Mouse (Mus musculus): ENCODE results near the gene Arid1b.

Gene Arid1b

DNA sequence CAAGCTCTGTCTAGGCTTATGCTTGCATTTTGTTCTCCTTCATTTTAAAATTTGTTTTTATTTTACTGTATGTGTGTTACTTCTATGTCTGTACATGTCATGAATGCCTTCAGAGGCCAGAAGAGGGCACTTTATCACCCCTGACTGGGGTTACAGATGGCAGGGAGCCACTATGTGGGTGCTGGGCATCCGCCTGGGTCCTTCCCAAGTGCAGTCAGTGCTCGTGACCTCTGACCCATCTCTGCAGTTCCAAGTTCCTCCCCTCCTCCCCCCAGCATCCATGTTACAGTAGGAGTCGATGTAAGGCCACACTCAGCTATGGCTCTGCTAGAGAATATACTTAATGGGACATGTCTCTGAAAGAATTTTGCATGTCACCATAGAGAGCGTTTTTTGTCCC, 35.0 kb downstream of the Arid1b start:
- peaks cover 25% of the 10 kb centered on the region for H3K4me1 ChIP-seq (replicated peaks; ENCODE audit: low read depth, low read length)
- TF ChIP-seq NANOG (IDR thresholded peaks at IDR 0.05; ENCODE audit: borderline replicate concordance, low read length) (no peak), POU5F1 (IDR thresholded peaks at IDR 0.05; ENCODE audit: borderline replicate concordance, low read length) (no peak), CTCF (conservative IDR thresholded peaks at IDR 0.05; ENCODE audit: low read length) (no peak; the same call in 1 of the 2 replicates)
- no peaks in the 10 kb centered on the region for H3K9me3 ChIP-seq (ENCODE audit: low read length)
- no peaks in the 10 kb centered on the region for H3K36me3 ChIP-seq (ENCODE audit: insufficient read depth, low read length)
- H3K4me3 ChIP-seq (replicated peaks; ENCODE audit: low read length): no peak overlapping the region
- no peaks in the 10 kb centered on the region for H3K27me3 ChIP-seq (ENCODE audit: insufficient read depth, low read length)

DNA sequence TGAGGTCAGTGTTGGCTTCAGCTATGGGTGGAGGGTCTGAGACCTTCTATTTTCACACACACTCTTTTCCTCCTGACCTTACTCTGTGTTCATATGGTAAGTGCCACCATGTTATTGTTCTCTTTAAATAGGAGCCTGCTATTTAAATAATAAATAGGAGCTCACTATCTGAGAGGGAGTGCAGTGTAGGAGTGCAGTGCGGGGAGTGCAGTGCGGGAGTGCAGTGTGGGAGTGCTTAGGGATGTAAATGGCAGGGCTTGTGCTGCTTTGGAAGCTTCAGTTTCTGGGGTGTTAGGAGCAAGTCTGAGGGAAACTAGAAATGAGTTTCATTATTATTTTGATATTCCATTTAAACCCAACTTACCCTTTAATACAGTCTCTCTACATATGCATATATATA, 36.2 kb downstream of the Arid1b start:
- no peak for TF ChIP-seq CTCF (conservative IDR thresholded peaks at IDR 0.05; ENCODE audit: low read length)
- TF ChIP-seq NANOG (IDR thresholded peaks at IDR 0.05; ENCODE audit: borderline replicate concordance, low read length): no peak
- no peak for TF ChIP-seq POU5F1 (IDR thresholded peaks at IDR 0.05; ENCODE audit: borderline replicate concordance, low read length)
- H3K4me1 ChIP-seq (replicated peaks; ENCODE audit: low read depth, low read length): peaks cover 22% of the 10 kb centered on the region

DNA sequence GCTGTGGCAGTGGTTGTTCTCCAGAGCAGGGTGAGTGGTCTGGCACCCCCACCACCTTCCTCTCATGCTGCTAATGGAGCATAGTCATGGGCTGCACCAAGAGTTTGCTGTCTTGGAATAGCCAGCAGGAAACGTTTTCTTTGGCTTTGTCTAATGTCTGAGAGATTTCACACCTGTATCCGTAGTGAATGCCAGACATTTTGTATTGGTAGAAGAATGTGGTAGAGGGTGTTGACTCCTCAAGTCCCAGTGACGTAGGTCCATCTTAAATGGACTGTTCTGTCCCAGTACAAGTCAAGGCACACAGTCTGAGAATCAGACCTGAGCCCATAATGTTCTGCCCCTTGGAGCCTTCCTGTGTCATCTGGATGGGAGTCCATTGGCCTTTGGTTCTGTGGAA, 39.2 kb downstream of the Arid1b start:
- H3K4me3 ChIP-seq (replicated peaks; ENCODE audit: low read length): no peak overlapping the region
- TF ChIP-seq NANOG (IDR thresholded peaks at IDR 0.05; ENCODE audit: borderline replicate concordance, low read length): no peak
- no peak for TF ChIP-seq CTCF (conservative IDR thresholded peaks at IDR 0.05; ENCODE audit: low read length)
- no peak for TF ChIP-seq POU5F1 (IDR thresholded peaks at IDR 0.05; ENCODE audit: borderline replicate concordance, low read length)
- H3K27me3 ChIP-seq (ENCODE audit: insufficient read depth, low read length): no peaks in the 10 kb centered on the region
- H3K9me3 ChIP-seq (ENCODE audit: low read length): no peaks in the 10 kb centered on the region
- H3K36me3 ChIP-seq (ENCODE audit: insufficient read depth, low read length): no peaks in the 10 kb centered on the region
- H3K4me1 ChIP-seq (replicated peaks; ENCODE audit: low read depth, low read length): peaks cover 30% of the 10 kb centered on the region

More for the DNA sequence above, 36.2 kb downstream of the Arid1b start:
- H3K27me3 ChIP-seq (ENCODE audit: insufficient read depth, low read length): no peaks in the 10 kb centered on the region
- no peak overlapping the region for H3K4me3 ChIP-seq (replicated peaks; ENCODE audit: low read length)
- no peaks in the 10 kb centered on the region for H3K36me3 ChIP-seq (ENCODE audit: insufficient read depth, low read length)
- no peaks in the 10 kb centered on the region for H3K9me3 ChIP-seq (ENCODE audit: low read length)

DNA sequence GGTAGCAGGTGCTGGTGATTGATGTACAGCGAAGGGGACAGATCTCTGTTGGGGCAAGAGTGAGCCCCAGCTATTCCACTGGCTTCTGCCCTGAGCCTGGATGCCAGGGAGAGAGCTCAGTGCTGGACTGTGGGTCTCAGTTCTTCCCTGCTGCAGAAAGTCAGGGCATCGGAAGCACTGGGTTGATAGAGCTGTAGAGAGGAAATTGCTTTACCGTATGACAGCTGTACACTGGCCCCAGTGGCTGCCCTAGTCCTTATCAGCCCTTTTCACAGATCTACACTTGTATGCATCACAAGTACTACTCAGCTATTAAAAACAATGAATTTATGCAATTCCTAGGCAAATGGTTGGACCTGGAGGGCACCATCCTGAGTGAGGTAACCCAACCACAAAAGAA, 40.1 kb downstream of the Arid1b start:
- no peaks in the 10 kb centered on the region for H3K36me3 ChIP-seq (ENCODE audit: insufficient read depth, low read length)
- H3K9me3 ChIP-seq (ENCODE audit: low read length): no peaks in the 10 kb centered on the region
- no peak overlapping the region for H3K4me3 ChIP-seq (replicated peaks; ENCODE audit: low read length)
- H3K4me1 ChIP-seq (replicated peaks; ENCODE audit: low read depth, low read length): peaks cover 38% of the 10 kb centered on the region
- H3K27me3 ChIP-seq (ENCODE audit: insufficient read depth, low read length): no peaks in the 10 kb centered on the region
- TF ChIP-seq POU5F1 (IDR thresholded peaks at IDR 0.05; ENCODE audit: borderline replicate concordance, low read length) (no peak), CTCF (conservative IDR thresholded peaks at IDR 0.05; ENCODE audit: low read length) (no peak), NANOG (IDR thresholded peaks at IDR 0.05; ENCODE audit: borderline replicate concordance, low read length) (no peak)

DNA sequence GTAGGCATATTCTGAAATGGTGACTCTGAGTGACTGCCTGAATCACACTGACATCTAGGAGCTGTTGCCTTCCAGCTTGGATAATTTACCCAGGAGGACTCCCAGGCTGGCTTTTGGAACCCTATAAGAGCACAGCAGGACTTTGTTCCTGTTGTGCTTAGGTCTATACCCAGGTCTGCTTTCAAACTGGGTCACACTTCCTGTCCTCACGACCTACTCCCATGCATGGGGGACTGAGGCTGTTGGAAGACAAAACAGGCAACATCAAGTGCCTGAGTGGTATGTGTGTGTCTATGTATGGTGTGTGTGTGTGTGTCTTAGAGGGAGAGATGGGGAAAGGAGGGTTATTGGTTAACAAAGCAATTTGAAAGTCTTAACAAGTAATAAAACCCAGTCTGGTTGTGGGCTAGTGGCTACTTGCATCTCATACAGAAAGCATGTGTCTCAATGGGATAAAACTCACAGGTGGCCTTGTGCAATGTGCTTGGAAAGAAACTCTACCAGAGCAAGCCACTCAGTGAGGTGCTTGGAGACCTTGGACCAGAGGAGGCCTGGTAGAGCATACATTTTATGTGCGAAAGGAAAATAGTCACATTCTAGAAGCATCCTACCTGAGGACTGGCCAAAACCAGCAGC, 42.2 kb downstream of the Arid1b start:
- Histone ChIP-seq H3K4me1 (replicated peaks; ENCODE audit: low read depth, low read length) (peaks cover 30% of the 10 kb centered on the region), H3K36me3 (ENCODE audit: insufficient read depth, low read length) (0 out of 2 replicates have a peak, but pooled peaks cover 3% of the 10 kb centered on the region), H3K27me3 (ENCODE audit: insufficient read depth, low read length) (no peaks in the 10 kb centered on the region)

DNA sequence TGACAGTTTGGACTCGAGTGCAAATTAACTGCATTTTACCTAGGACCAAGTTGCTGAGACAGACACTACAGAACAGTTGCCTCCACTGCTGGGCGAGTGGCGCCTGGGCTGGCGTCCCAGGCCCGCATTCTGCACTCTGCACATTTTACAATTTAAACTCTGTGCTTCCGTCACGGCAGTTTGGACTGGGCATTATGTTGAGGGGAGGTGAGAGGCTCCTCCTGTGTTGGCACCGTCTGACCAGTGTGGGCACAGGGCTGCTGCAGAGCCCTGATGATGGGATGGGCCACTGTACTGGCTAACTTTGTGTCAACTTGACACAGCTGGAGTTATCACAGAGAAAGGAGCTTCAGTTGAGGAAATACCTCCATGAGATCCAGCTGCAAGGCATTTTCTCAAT, 43.1 kb downstream of the Arid1b start:
- H3K4me1 ChIP-seq (replicated peaks; ENCODE audit: low read depth, low read length): peaks cover 37% of the 10 kb centered on the region
- no peak overlapping the region for H3K4me3 ChIP-seq (replicated peaks; ENCODE audit: low read length)
- TF ChIP-seq POU5F1 (IDR thresholded peaks at IDR 0.05; ENCODE audit: borderline replicate concordance, low read length) (no peak), NANOG (IDR thresholded peaks at IDR 0.05; ENCODE audit: borderline replicate concordance, low read length) (no peak), CTCF (conservative IDR thresholded peaks at IDR 0.05; ENCODE audit: low read length) (no peak)
- no peaks in the 10 kb centered on the region for H3K9me3 ChIP-seq (ENCODE audit: low read length)
- H3K27me3 ChIP-seq (ENCODE audit: insufficient read depth, low read length): no peaks in the 10 kb centered on the region
- H3K36me3 ChIP-seq (ENCODE audit: insufficient read depth, low read length): 0 out of 2 replicates have a peak, but pooled peaks cover 3% of the 10 kb centered on the region

More for the DNA sequence above, 42.2 kb downstream of the Arid1b start:
- no peaks in the 10 kb centered on the region for H3K9me3 ChIP-seq (ENCODE audit: low read length)
- TF ChIP-seq NANOG (IDR thresholded peaks at IDR 0.05; ENCODE audit: borderline replicate concordance, low read length): no peak
- no peak for TF ChIP-seq POU5F1 (IDR thresholded peaks at IDR 0.05; ENCODE audit: borderline replicate concordance, low read length)
- TF ChIP-seq CTCF (conservative IDR thresholded peaks at IDR 0.05; ENCODE audit: low read length): no peak
- H3K4me3 ChIP-seq (replicated peaks; ENCODE audit: low read length): no peak overlapping the region

DNA sequence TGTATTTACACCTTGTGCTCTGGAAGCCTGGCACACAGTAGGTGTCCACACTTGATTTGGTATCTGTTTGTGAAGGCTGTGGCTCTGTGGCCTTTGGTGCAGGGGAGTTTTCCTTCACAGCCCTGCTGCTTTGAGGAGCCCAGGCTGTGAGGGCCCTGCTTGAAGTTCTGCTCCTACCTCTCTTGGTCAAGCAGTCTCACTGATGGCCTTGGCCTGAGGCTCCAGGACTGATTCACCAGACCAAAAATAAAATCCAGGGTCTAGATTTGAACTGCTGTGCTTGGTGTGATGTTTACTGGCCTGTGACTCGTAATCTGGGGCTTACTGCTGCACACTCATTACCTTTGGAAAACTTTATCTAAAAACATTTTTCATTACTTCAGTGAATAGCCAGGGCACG, 45.7 kb downstream of the Arid1b start:
- TF ChIP-seq CTCF (conservative IDR thresholded peaks at IDR 0.05; ENCODE audit: low read length) (no peak), POU5F1 (IDR thresholded peaks at IDR 0.05; ENCODE audit: borderline replicate concordance, low read length) (no peak), NANOG (IDR thresholded peaks at IDR 0.05; ENCODE audit: borderline replicate concordance, low read length) (no peak)
- Histone ChIP-seq H3K9me3 (ENCODE audit: low read length) (no peaks in the 10 kb centered on the region), H3K36me3 (ENCODE audit: insufficient read depth, low read length) (0 out of 2 replicates have a peak, but pooled peaks cover 3% of the 10 kb centered on the region), H3K27me3 (ENCODE audit: insufficient read depth, low read length) (no peaks in the 10 kb centered on the region), H3K4me1 (replicated peaks; ENCODE audit: low read depth, low read length) (peaks cover 38% of the 10 kb centered on the region), H3K4me3 (replicated peaks; ENCODE audit: low read length) (no peak overlapping the region)

DNA sequence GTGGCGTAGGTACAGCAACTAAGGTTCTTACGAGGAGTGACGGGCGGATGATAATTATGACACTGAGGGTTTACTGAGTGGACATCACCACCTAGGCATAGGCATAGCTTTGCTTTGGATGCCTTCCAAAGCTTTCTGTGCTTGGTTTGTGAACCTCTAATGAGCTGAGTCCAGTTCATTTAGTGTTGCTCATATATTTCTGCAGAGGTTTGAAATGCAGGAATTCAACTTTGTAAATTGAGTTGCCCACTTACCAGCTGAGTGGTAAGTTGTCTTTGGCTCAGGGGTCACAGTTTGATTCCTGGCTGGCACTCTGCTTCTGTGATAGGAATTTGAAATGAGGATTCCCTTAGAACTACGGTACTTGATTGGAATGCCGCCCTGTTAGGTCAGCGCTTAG, 49.7 kb downstream of the Arid1b start:
- TF ChIP-seq POU5F1 (IDR thresholded peaks at IDR 0.05; ENCODE audit: borderline replicate concordance, low read length) (no peak), CTCF (conservative IDR thresholded peaks at IDR 0.05; ENCODE audit: low read length) (no peak), NANOG (IDR thresholded peaks at IDR 0.05; ENCODE audit: borderline replicate concordance, low read length) (no peak)
- no peak overlapping the region for H3K4me3 ChIP-seq (replicated peaks; ENCODE audit: low read length)
- H3K36me3 ChIP-seq (ENCODE audit: insufficient read depth, low read length): 0 out of 2 replicates have a peak, but pooled peaks cover 3% of the 10 kb centered on the region
- H3K4me1 ChIP-seq (replicated peaks; ENCODE audit: low read depth, low read length): peaks cover 35% of the 10 kb centered on the region
- H3K27me3 ChIP-seq (ENCODE audit: insufficient read depth, low read length): no peaks in the 10 kb centered on the region
- no peaks in the 10 kb centered on the region for H3K9me3 ChIP-seq (ENCODE audit: low read length)

DNA sequence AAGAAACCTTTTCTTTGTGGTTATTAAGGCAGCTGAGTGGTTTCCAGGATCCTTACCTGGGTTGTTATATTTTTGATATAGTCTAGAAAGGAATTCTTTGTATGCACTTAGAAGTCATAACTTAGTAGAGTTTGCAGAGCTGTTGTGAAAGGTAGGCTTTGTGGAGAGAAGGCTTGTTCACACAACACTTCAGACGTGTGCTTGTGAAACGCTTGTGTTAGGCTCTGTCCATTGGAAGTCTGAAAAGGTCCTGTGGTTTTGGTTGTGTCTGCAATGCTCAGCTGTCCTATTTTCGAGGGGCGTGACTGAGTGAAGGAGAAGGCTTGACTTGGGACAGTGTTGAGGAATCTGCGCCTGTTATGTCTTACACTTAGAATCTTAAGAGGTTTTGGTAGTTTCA, 51.5 kb downstream of the Arid1b start:
- Histone ChIP-seq H3K36me3 (ENCODE audit: insufficient read depth, low read length) (peaks cover 9% of the 10 kb centered on the region; the same call in 1 of the 2 replicates), H3K4me3 (replicated peaks; ENCODE audit: low read length) (no peak overlapping the region), H3K9me3 (ENCODE audit: low read length) (no peaks in the 10 kb centered on the region), H3K27me3 (ENCODE audit: insufficient read depth, low read length) (no peaks in the 10 kb centered on the region), H3K4me1 (replicated peaks; ENCODE audit: low read depth, low read length) (peaks cover 38% of the 10 kb centered on the region)
- no peak for TF ChIP-seq CTCF (conservative IDR thresholded peaks at IDR 0.05; ENCODE audit: low read length)
- no peak for TF ChIP-seq POU5F1 (IDR thresholded peaks at IDR 0.05; ENCODE audit: borderline replicate concordance, low read length)
- TF ChIP-seq NANOG (IDR thresholded peaks at IDR 0.05; ENCODE audit: borderline replicate concordance, low read length): no peak

Data from E14TG2a.4 (cell line).